Mouse (Mus musculus) G1E (cell line): ENCODE data around the gene Whrn. TPM values are rescaled to one million over a fixed set of nuclear protein-coding genes. Genes with fewer than 3 reads are reported as not detected.

Source experiments
- ATAC-seq: 2 replicates; pipeline ENCODE4 v1.8.0; 2016; ENCODE audit warnings: mild to moderate bottlenecking; ENCODE audit not compliant: insufficient number of reproducible peaks, poor library complexity, low FRiP score, severe bottlenecking; ENCODE audit errors: extremely low read depth
- DNase-seq: peaks from one replicate; pipeline ENCODE4 v3.0.0; 2012; ENCODE audit warnings: low spot score
- H3K27me3 ChIP-seq: 2 replicates; pipeline ENCODE4 v1.6.1; 2012; ENCODE audit warnings: mild to moderate bottlenecking, low read length, inconsistent platforms; ENCODE audit not compliant: insufficient read depth
- H3K36me3 ChIP-seq: replicated peaks from 2 replicates; pipeline ENCODE3; 2012; ENCODE audit warnings: mild to moderate bottlenecking, inconsistent platforms
- H3K4me1 ChIP-seq: 2 replicates; pipeline ENCODE4 v1.6.1; 2012; ENCODE audit warnings: low read depth, low read length, inconsistent platforms, mixed read lengths; ENCODE audit not compliant: insufficient read depth
- H3K4me3 ChIP-seq: 2 replicates; pipeline ENCODE4 v1.5.1; 2012; ENCODE audit warnings: low read depth, mild to moderate bottlenecking, inconsistent platforms, low read length, moderate library complexity, mixed read lengths
- H3K9me3 ChIP-seq: replicated peaks from 2 replicates; pipeline ENCODE4 v1.6.1; 2012; ENCODE audit warnings: inconsistent platforms
- CTCF ChIP-seq: IDR thresholded peaks from 2 replicates; pipeline ENCODE4 v1.5.1; 2012; ENCODE audit warnings: low read depth, low read length, inconsistent platforms, mixed read lengths
- GATA1 ChIP-seq: IDR thresholded peaks from 2 replicates; pipeline ENCODE4 v1.6.1; 2012; ENCODE audit warnings: borderline replicate concordance, low read length, inconsistent platforms, mixed read lengths
- GATA2 ChIP-seq: IDR thresholded peaks from 2 replicates; pipeline ENCODE4 v1.6.1; 2012; ENCODE audit warnings: low read depth, low read length, inconsistent platforms, borderline replicate concordance
- POLR2AphosphoS5 ChIP-seq: IDR thresholded peaks from 2 replicates; pipeline ENCODE4 v1.6.1; 2012; ENCODE audit warnings: low read depth, low read length, inconsistent platforms; ENCODE audit not compliant: insufficient replicate concordance
- TAL1 ChIP-seq: conservative IDR thresholded peaks from 2 replicates; pipeline ENCODE4 v1.6.1; 2012; ENCODE audit warnings: low read depth, low read length, inconsistent platforms, mixed read lengths
- polyA plus RNA-seq: library from polyadenylated mRNA; stranded (reverse); fragments of >175 nt; gene quantifications from 2 replicates; pipeline ENCODE4 v1.2.3, GENCODE M21; 2012
- total RNA-seq, 2 experiments: library from RNA; stranded (forward) in 1 of 2; stranded (reverse) in 1 of 2; fragments of 200-1000 nt in 1 of 2; fragments of >200 nt in 1 of 2; fragmentation: Nextera tagmentation in 1 of 2; gene quantifications; 2 replicates each; pipeline ENCODE4 v1.2.3; 2014 to 2017

Whrn gene
- total and polyA plus RNA-seq, 3 experiments, result 0.38 TPM; not detected in 2

- no peaks in the 10 kb centered on the region for H3K27me3 ChIP-seq
- H3K36me3 ChIP-seq, result no peaks in the 10 kb centered on the region
- DNase-seq (no peak), ATAC-seq (no peak)
- no peak overlapping the region for H3K4me3 ChIP-seq
- TF ChIP-seq GATA1, result no peak
- TF ChIP-seq POLR2AphosphoS5, result no peak
- TF ChIP-seq GATA2, result no peak
- TF ChIP-seq CTCF, result no peak
- no peak for TF ChIP-seq TAL1
- peaks cover 97% of the 10 kb centered on the region for H3K9me3 ChIP-seq
- H3K4me1 ChIP-seq, result no peaks in the 10 kb centered on the region
Measured at GRCm38 (mm10) chr4:63420143-63420920, 75.5 kb downstream of the Whrn start.

- DNase-seq (no peak), ATAC-seq (no peak)
- Histone ChIP-seq H3K36me3 (no peaks in the 10 kb centered on the region), H3K4me1 (no peaks in the 10 kb centered on the region), H3K4me3 (no peak overlapping the region; the same call in 1 of the 2 replicates), H3K9me3 (peaks cover 95% of the 10 kb centered on the region), H3K27me3 (no peaks in the 10 kb centered on the region)
- TF ChIP-seq POLR2AphosphoS5, result no peak
- no peak for TF ChIP-seq TAL1
- TF ChIP-seq CTCF, result no peak
- no peak for TF ChIP-seq GATA2
- TF ChIP-seq GATA1, result no peak
Measured at GRCm38 (mm10) chr4:63418270-63418669, 77.5 kb downstream of the Whrn start.

GRCm38 (mm10) chr4:63417318-63417957, 78.4 kb downstream of the Whrn start:
- no peaks in the 10 kb centered on the region for H3K4me1 ChIP-seq
- ATAC-seq, result no peak
- peaks cover 92% of the 10 kb centered on the region for H3K9me3 ChIP-seq
- TF ChIP-seq POLR2AphosphoS5 (no peak), CTCF (no peak), GATA1 (no peak), GATA2 (no peak), TAL1 (no peak)
- no peak for DNase-seq
- no peak overlapping the region for H3K4me3 ChIP-seq
- H3K36me3 ChIP-seq, result no peaks in the 10 kb centered on the region
- no peaks in the 10 kb centered on the region for H3K27me3 ChIP-seq

- no peak for ATAC-seq
- Histone ChIP-seq H3K9me3 (peaks cover 82% of the 10 kb centered on the region), H3K4me3 (no peak overlapping the region), H3K36me3 (no peaks in the 10 kb centered on the region), H3K27me3 (no peaks in the 10 kb centered on the region), H3K4me1 (no peaks in the 10 kb centered on the region)
- no peak for DNase-seq
- TF ChIP-seq GATA1 (no peak), GATA2 (no peak), POLR2AphosphoS5 (no peak), TAL1 (no peak), CTCF (no peak)
Measured at GRCm38 (mm10) chr4:63414951-63415350, 80.8 kb downstream of the Whrn start.

- H3K4me1 ChIP-seq, result no peaks in the 10 kb centered on the region
- no peak overlapping the region for H3K4me3 ChIP-seq
- no peak for TF ChIP-seq GATA2
- TF ChIP-seq TAL1, result no peak
- no peak for DNase-seq
- no peak for ATAC-seq
- peaks cover 78% of the 10 kb centered on the region for H3K9me3 ChIP-seq
- H3K36me3 ChIP-seq, result no peaks in the 10 kb centered on the region
- H3K27me3 ChIP-seq, result no peaks in the 10 kb centered on the region
Measured at GRCm38 (mm10) chr4:63411222-63411621, 84.6 kb downstream of the Whrn start.

GRCm38 (mm10) chr4:63410583-63410934, 85.2 kb downstream of the Whrn start:
- TF ChIP-seq GATA1 (no peak), TAL1 (no peak), POLR2AphosphoS5 (no peak), GATA2 (no peak), CTCF (no peak)
- no peak for DNase-seq
- no peak overlapping the region; the same call in 1 of the 2 replicates for H3K4me3 ChIP-seq
- H3K36me3 ChIP-seq, result no peaks in the 10 kb centered on the region
- peaks cover 78% of the 10 kb centered on the region for H3K9me3 ChIP-seq
- H3K27me3 ChIP-seq, result no peaks in the 10 kb centered on the region
- ATAC-seq, result no peak
- H3K4me1 ChIP-seq, result no peaks in the 10 kb centered on the region
